Mouse (Mus musculus) olfactory bulb, adult 2 months (tissue): ENCODE data around the gene Homer2.

Experiments used
- CTCF ChIP-seq: fragments of 200-500 bp; IDR thresholded peaks from 2 replicates; pipeline ENCODE4 v1.5.1; 2012; ENCODE audit warnings: low read depth, mild to moderate bottlenecking, low read length, moderate library complexity; ENCODE audit not compliant: insufficient read depth
- POLR2A ChIP-seq: fragments of 200-500 bp; IDR thresholded peaks from 2 replicates; pipeline ENCODE4 v1.6.1; 2012; ENCODE audit warnings: mild to moderate bottlenecking, low read depth, low read length, moderate library complexity; ENCODE audit not compliant: insufficient read depth

DNA sequence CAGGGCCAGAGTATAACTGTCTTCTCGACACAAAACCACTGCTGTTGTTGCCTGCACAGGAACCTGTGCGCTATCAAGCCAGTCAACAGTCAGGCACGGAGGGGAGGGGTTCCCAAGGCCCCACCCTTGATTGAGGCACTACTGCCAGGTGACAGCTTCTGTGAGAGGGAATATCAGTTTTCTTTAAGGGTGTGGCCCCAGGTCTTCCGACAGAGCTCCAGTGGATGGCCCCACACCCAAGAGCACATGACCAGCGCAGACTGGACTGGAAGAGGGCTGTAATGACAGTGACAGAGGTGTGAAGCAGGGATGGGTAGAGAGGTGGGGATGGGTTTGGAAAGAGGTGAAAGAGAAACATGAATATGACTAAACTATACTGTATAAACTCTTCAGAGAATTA, 16.3 kb downstream of the Homer2 start:
- TF ChIP-seq CTCF (no peak), POLR2A (no peak)
